Mouse (Mus musculus) left cerebral cortex, postnatal 25 days (tissue): ENCODE measurements around the gene 2010111I01Rik. TPM values are rescaled to one million over a fixed set of nuclear protein-coding genes. Genes with fewer than 3 reads are reported as not detected.
"Not testable (repeated sequence)": the region's sequence is repeated elsewhere in the genome, so short reads cannot be mapped to it uniquely, and the experiment has no call there.

Experiments
- DNase-seq, 2 experiments: peaks; one replicate each; pipeline ENCODE4 v3.0.0; 2022; ENCODE audit warnings: low spot score in 2 of 2, mixed read lengths in 1 of 2
- intact Hi-C: fragments of 180-260 bp; cut with DNase I; formaldehyde crosslinking; loops from one replicate; pipeline ENCODE4 v1.15.1; 2025
- total RNA-seq, 2 experiments: library from RNA; stranded (reverse); gene quantifications; 2 replicates each; pipeline ENCODE4 v1.2.3; 2021

Gene 2010111I01Rik
- total RNA-seq, result 100 to 1,000 TPM in 1 of 2 experiments, 10 to 100 TPM in 1; 93.6 to 105 TPM

GRCm38 (mm10) chr13:62964640-62965311, at the start of gene 2010111I01Rik:
TSS of gene 2010111I01Rik (plus strand) at chr13:62964893.
- DNase-seq, result peak; percentile 97 to 98
- intact Hi-C loops, result no loop called here

GRCm38 (mm10) chr13:62916675-62917074, 48.0 kb upstream of the 2010111I01Rik start:
- no peak for DNase-seq
- intact Hi-C loops, result no loop called here

- intact Hi-C loops, result no loop called here
- no peak for DNase-seq
Measured at GRCm38 (mm10) chr13:62917416-62918110, 47.1 kb upstream of the 2010111I01Rik start.

- DNase-seq, result peak; percentile 83 to 84
- intact Hi-C loops, result loop anchor here (5.0 kb wide), 1 partner anchor 323 kb away; no protein-coding TSS in a partner anchor
Measured at GRCm38 (mm10) chr13:62919647-62920341, 44.9 kb upstream of the 2010111I01Rik start.

GRCm38 (mm10) chr13:62922645-62923044, 42.0 kb upstream of the 2010111I01Rik start:
- DNase-seq, result no peak
- intact Hi-C loops, result loop anchor here (5.0 kb wide), 1 partner anchor 320 kb away; no protein-coding TSS in a partner anchor

- intact Hi-C loops, result loop anchor here (5.0 kb wide), 1 partner anchor 319 kb away; no protein-coding TSS in a partner anchor
- no peak for DNase-seq
Measured at GRCm38 (mm10) chr13:62923182-62923581, 41.5 kb upstream of the 2010111I01Rik start.

- intact Hi-C loops, result loop anchor here (1.0 kb wide), 1 partner anchor 407 kb away; no protein-coding TSS in a partner anchor
- DNase-seq, result peak; percentile 46 to 70
Measured at GRCm38 (mm10) chr13:62926479-62926878, 38.2 kb upstream of the 2010111I01Rik start.

GRCm38 (mm10) chr13:62927470-62927869, 37.2 kb upstream of the 2010111I01Rik start:
- DNase-seq, result no peak
- intact Hi-C loops, result no loop called here

- intact Hi-C loops, DNase-seq: not testable (repeated sequence)
Measured at GRCm38 (mm10) chr13:62929144-62929543, 35.5 kb upstream of the 2010111I01Rik start.

- intact Hi-C loops, result no loop called here
- DNase-seq, result no peak
Measured at GRCm38 (mm10) chr13:62929766-62930389, 34.8 kb upstream of the 2010111I01Rik start.

- intact Hi-C loops, result no loop called here
- DNase-seq, result no peak
Measured at GRCm38 (mm10) chr13:62932452-62932851, 32.2 kb upstream of the 2010111I01Rik start.

- no peak for DNase-seq
- intact Hi-C loops, result no loop called here
Measured at GRCm38 (mm10) chr13:62939371-62939770, 25.3 kb upstream of the 2010111I01Rik start.

GRCm38 (mm10) chr13:62939797-62940196, 24.9 kb upstream of the 2010111I01Rik start:
- intact Hi-C loops, result loop anchor here (2.0 to 5.0 kb wide), 4 partner anchors 31 to 308 kb away; no protein-coding TSS in a partner anchor
- DNase-seq, result no peak

- intact Hi-C loops, result loop anchor here (2.0 to 5.0 kb wide), 4 partner anchors 32 to 307 kb away; no protein-coding TSS in a partner anchor
- DNase-seq, result peak; percentile 51 to 93
Measured at GRCm38 (mm10) chr13:62940721-62941120, 24.0 kb upstream of the 2010111I01Rik start.

- peak in 1 of 2 experiments; percentile 33 for DNase-seq
- intact Hi-C loops, result loop anchor here (2.0 to 5.0 kb wide), 4 partner anchors 33 to 306 kb away; no protein-coding TSS in a partner anchor
Measured at GRCm38 (mm10) chr13:62941341-62942005, 23.2 kb upstream of the 2010111I01Rik start.

- intact Hi-C loops, result loop anchor here (5.0 kb wide), 3 partner anchors 74 to 304 kb away; no protein-coding TSS in a partner anchor
Measured at GRCm38 (mm10) chr13:62943274-62943830, 21.3 kb upstream of the 2010111I01Rik start.

GRCm38 (mm10) chr13:62944109-62944508, 20.6 kb upstream of the 2010111I01Rik start:
- no peak for DNase-seq
- intact Hi-C loops, result loop anchor here (5.0 kb wide), 3 partner anchors 73 to 303 kb away; no protein-coding TSS in a partner anchor

More at GRCm38 (mm10) chr13:62943274-62943830, 21.3 kb upstream of the 2010111I01Rik start:
- DNase-seq, result no peak

GRCm38 (mm10) chr13:62949560-62950188, 15.0 kb upstream of the 2010111I01Rik start:
- intact Hi-C loops, result no loop called here
- peak in 1 of 2 experiments; percentile 63 for DNase-seq
